Mouse (Mus musculus) MEL-GATA-1-ER (cell line): ENCODE results near the gene Cmya5.
"Not testable (repeated sequence)": the region's sequence is repeated elsewhere in the genome, so short reads cannot be mapped to it uniquely, and the experiment has no call there.

Source experiments
- DNase-seq: peaks from one replicate; pipeline ENCODE4 v3.0.0-alpha.2; 2012; ENCODE audit warnings: low read depth; ENCODE audit errors: extremely low read depth

Gene Cmya5

GRCm38 (mm10) chr13:93144336-93145167 is at the start of gene Cmya5:
Cmya5 (minus strand) TSS chr13:93144724.
- DNase-seq: no peak

DNA sequence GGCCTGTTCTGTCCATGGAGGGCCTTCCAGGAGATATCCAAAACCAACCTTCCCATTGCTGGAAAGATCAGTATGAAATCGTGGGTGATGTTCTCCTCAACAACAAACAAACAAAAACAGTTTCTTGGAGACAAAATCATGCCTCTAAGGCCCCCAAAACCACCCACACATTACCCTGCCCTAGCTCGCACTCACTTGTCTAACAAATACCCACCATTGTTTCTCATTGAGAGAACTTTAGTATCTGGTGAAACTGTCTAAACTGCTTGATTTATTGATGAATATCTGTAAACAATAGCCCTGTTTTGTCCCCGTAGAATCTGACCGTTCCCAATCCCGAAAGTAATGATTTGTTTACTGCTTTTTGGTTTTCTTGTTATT is 48.1 kb upstream of the Cmya5 start:
- no peak for DNase-seq

DNA sequence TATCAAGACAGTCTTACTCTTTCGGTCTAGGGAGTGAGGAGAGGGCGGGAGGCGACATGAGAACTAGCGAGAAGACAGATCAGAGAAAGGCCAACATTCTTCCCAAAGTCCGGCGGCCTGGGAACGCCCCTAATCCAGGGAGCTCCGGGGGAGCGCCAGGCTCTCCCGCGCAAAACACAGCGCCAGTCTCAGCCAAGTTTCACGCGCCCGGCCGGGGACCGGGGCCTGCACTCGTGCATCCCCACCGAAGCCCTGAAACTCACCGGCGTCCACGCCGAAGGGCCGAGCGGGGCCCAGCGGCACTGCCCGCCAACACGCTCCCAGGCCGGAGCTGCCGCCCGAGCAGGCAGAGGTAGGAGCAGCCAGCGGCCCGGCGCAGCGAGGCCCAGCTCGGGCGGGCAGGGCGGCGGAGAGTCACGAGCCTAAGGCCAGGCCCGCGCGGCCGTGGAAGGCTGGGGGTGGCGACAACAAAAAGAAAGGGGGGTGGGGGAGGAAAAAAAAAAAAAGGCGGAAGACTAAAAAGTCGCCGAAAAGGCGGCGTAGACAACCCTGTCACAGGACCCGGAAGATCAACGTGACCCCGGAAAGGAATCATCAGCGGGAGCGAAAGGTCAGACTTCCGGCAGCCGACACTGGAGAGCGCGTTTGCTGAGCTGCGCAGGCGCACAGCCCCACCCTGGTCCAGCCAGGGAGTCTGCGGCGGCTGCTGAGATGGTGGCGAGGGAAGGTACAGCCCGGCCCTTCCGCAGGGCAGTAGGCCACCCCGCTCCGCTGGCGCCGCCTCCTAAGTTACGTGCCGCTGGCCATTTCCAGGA is 47.5 kb upstream of the Cmya5 start, which contains the start of gene Tent2:
Gene Tent2 (minus strand): TSS at position 555 of the 815 bp plus-strand sequence.
- DNase-seq: peak; percentile 93

GRCm38 (mm10) chr13:93189416-93189815 is 44.9 kb upstream of the Cmya5 start:
- DNase-seq: no peak

- no peak for DNase-seq
Observed at GRCm38 (mm10) chr13:93188738-93189137, 44.2 kb upstream of the Cmya5 start.

- DNase-seq: not testable (repeated sequence)
Observed at GRCm38 (mm10) chr13:93187792-93188191, 43.3 kb upstream of the Cmya5 start.

DNA sequence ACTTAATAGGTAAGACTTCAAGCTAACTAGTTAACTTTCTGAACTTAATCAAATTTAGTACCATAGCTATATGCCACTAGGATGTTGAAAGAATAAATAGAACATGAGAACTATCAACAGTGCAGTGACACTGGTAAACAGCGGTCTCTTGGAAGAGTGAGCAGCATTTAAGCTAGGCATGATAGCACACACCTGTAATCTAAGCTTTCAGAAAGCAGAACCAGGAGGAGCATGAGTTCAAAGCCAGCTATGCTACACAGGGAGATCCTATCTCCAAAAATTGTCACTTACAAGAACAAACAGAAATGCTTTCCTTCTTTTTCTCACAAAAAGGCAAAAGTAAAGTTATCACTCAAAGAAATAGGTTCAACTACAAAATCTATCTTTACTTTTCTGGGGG is 35.8 kb upstream of the Cmya5 start:
- DNase-seq: no peak

DNA sequence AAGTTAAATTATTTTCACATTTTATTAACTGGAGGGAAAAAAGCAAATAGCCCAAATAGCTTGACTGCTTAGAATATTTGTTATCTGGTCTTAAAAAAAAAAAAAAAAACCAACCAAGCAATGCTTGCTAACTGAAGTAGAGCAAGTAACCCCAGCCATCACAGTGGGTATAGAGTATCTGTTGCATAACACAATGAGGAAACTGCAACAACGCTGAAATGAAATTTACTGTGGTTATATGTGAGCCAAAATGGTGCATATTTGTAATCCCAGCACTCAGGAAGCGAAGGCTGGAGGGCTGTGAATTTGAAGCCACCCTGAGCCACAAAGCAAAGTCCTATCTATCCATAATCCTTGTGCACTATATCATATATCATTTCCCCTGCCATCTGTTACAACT is 35.0 kb upstream of the Cmya5 start:
- no peak for DNase-seq

DNA sequence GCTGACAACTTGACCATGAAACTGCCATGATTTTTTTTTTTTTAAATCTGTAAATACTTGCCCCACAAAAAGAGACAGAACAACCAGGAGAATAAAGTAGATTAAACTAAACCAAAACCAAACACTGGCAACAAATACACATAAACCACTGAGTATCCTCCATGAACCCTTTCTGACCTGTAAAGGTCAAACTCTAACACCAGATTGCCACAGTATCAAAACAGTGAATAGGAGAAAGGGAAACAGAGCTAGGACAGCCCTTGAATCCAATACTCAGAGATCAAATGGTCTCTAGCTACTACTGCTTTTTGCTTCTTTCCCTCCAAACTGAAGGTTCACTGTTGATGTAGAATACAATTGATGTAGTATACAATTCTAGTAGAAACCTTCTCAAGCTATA is 33.0 kb upstream of the Cmya5 start:
- DNase-seq: no peak

- no peak for DNase-seq
Observed at GRCm38 (mm10) chr13:93163303-93163702, 18.8 kb upstream of the Cmya5 start.

- no peak for DNase-seq
Observed at GRCm38 (mm10) chr13:93162456-93162855, 17.9 kb upstream of the Cmya5 start.

- no peak for DNase-seq
Observed at GRCm38 (mm10) chr13:93158261-93158660, 13.7 kb upstream of the Cmya5 start.

- no peak for DNase-seq
Observed at GRCm38 (mm10) chr13:93153280-93153679, 8.8 kb upstream of the Cmya5 start.

GRCm38 (mm10) chr13:93143819-93144283 is 673 bp downstream of the Cmya5 start:
- no peak for DNase-seq

GRCm38 (mm10) chr13:93141184-93141583 is 3.3 kb downstream of the Cmya5 start:
- no peak for DNase-seq

DNA sequence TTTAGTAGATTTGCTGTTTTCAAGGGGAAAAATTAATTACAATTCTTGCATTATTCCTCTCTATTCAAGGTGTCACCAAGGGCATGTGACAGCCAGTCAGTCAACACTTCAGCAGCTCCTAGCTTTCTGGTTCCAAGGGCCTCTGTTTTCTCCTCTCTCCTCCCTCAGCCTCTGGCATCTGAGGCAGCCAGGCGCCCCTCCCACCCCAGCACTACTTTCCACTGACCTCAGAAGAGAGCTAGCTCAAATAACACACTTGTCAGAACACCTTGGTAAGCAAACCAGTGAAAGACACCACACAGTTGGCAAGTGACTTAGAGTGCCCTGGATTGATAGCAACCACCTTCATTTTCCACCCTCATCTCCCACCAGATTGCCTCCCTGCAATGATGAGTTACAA is 6.5 kb downstream of the Cmya5 start:
- DNase-seq: no peak

- DNase-seq: no peak
Observed at GRCm38 (mm10) chr13:93137098-93137497, 7.4 kb downstream of the Cmya5 start.

DNA sequence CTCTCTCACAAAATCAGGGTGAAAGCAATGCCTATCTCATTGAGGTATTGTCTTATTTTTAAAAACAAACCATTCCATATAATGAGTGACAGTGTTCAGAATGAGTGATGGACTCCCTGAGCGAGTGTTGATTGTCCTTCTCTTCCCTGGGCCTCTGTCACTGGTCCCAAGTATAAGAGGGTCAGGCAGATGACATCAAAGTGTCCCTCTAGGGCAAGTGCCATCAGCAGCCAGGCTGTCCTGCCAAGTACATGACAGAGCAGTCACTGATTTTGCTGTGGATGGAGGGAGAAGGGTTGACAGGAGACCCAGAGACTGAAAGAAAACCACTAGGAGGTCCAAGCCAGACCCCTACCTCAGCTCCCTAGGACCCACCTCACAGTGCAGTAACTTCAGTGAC is 8.3 kb downstream of the Cmya5 start:
- DNase-seq: no peak

DNA sequence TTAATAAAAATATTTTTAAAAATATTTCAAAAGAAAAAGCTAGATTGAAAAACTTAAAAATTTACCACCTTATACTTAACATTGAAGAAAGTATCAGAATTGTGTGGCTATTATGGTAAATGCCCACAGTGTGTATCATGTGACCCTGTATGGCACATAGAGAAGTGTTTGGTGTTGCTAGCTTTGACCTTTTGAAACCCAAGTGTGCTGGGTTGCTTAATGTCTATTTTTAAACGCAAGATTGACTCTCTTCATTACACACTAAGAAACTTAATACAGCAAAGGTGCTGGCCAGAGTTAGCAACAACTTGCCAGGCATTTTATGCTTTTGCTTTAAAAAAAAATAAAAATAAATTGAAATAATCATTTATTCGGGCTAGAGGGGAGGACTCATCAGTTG is 9.0 kb downstream of the Cmya5 start:
- DNase-seq: no peak

DNA sequence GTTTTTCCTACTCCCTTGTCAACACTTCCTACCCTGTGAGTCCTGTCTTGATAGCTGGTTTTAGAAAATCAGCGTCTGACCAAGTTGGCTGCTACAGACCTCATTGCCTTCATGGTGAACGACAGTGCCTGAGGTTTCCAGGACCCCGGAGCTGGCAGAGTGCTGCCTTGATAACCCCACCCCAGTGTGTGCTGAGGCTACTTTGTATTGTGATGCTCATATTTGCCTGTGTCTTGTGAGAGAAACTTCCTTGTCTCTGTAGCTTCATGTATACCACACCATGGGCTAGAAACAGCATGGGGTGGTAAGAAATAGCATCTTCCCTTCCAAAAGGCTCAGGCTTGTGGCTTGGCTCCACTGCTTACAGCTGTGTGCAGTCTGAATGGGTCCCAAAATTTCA is 13.8 kb downstream of the Cmya5 start:
- no peak for DNase-seq

DNA sequence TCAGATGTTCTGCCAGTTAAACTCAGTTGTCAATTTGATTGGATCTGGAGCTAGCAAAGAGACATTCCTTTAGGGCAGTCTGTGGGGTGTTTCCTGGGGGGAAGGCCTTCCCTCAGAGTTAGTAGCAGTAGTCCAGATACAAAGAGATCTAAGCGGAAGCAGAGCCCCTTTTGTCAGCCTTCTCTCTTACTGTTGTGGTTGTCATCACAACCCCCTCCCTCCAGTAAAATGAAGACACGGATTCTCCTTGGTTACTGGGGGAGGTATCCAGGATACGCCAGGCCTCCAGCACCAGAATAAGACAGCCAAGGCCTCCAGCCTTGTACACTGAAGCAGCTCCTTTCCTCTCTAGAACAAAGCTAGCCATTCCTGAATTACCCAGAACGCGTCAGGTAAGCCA is 15.6 kb downstream of the Cmya5 start:
- no peak for DNase-seq

GRCm38 (mm10) chr13:93128111-93128860 is 16.2 kb downstream of the Cmya5 start:
- no peak for DNase-seq
